Mouse (Mus musculus): ENCODE measurements around the gene Atg16l2.

DNA sequence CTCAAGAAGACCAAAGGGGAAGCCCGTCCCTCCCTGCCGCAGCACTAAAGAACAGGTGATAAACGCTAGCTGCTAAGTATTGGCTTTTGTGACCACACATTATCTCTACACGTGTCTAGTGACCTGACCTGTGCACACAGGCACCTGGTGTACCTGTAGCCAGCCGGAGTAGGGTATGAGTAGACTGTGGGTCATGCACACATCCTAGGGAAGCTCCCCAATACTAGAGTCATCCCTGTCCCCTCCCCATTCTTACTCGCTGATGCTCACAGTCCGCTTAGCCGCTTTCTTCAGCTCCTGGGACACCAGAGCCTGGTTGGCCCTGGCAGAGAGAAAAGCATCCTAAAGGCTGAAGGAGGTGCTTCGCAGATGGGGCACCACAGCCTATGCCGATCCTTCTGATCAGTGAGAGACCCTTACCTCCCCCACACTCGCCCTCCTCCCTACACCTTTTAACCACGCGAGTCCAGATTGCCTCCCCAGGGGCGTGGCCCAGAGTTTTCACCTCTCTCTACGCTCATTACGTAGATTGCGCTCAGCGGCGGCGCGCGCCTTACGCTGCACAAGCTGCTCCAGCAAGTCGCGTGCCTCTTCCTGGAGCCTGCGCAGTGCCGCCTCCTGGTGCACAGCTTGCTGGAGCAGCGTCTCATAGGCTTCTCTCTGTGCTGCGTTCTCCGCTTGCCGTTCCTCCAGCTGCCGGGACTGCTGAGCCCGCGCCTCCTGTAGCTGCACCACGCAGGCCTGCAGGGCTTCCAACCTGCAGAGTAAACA lies 5.6 kb downstream of the Atg16l2 start:
- TF ChIP-seq ZNF384 (IDR thresholded peaks at IDR 0.05; ENCODE audit: low read depth, low read length), result no peak
- TF ChIP-seq CTCF (IDR thresholded peaks at IDR 0.05 in 2 of 3, conservative IDR thresholded peaks at IDR 0.05 in 1 of 3; ENCODE audit: control insufficient read depth in 1 of 3, insufficient read depth in 1 of 3, low read depth in 2 of 3, low read length in 3 of 3, poor library complexity in 1 of 3, severe bottlenecking in 1 of 3), result no peak
- TF ChIP-seq MAX (IDR thresholded peaks at IDR 0.05; ENCODE audit: low read length), result no peak
- no peak for TF ChIP-seq GATA1 (IDR thresholded peaks at IDR 0.05; ENCODE audit: low read depth, low read length)
- no peak for TF ChIP-seq POLR2AphosphoS5 (IDR thresholded peaks at IDR 0.05; ENCODE audit: borderline replicate concordance, low read depth, low read length)
- no peak for TF ChIP-seq POLR2A (IDR thresholded peaks at IDR 0.05; ENCODE audit: control insufficient read depth in 1 of 2, insufficient read depth in 1 of 2, low read depth in 1 of 2, low read length in 2 of 2, poor library complexity in 1 of 2)
- TF ChIP-seq USF1 (IDR thresholded peaks at IDR 0.05; ENCODE audit: low read depth, low read length), result no peak
- no peak for TF ChIP-seq EP300 (IDR thresholded peaks at IDR 0.05; ENCODE audit: low read depth in 1 of 2, low read length in 2 of 2)
- TF ChIP-seq NRF1 (IDR thresholded peaks at IDR 0.05; ENCODE audit: insufficient read depth, low read depth, low read length, poor library complexity, severe bottlenecking), result no peak
- TF ChIP-seq TAL1 (IDR thresholded peaks at IDR 0.05; ENCODE audit: low read length), result no peak
- no peak for TF ChIP-seq CHD1 (IDR thresholded peaks at IDR 0.05; ENCODE audit: low read depth, low read length)
- no peak for TF ChIP-seq USF2 (IDR thresholded peaks at IDR 0.05; ENCODE audit: borderline replicate concordance in 1 of 2, insufficient read depth in 1 of 2, low read depth in 1 of 2, low read length in 2 of 2)
- no peak for TF ChIP-seq HCFC1 (IDR thresholded peaks at IDR 0.05; ENCODE audit: low read depth, low read length)
